8 mouse cellular contexts compared by ENCODE assay signal in the genomic region with DNA sequence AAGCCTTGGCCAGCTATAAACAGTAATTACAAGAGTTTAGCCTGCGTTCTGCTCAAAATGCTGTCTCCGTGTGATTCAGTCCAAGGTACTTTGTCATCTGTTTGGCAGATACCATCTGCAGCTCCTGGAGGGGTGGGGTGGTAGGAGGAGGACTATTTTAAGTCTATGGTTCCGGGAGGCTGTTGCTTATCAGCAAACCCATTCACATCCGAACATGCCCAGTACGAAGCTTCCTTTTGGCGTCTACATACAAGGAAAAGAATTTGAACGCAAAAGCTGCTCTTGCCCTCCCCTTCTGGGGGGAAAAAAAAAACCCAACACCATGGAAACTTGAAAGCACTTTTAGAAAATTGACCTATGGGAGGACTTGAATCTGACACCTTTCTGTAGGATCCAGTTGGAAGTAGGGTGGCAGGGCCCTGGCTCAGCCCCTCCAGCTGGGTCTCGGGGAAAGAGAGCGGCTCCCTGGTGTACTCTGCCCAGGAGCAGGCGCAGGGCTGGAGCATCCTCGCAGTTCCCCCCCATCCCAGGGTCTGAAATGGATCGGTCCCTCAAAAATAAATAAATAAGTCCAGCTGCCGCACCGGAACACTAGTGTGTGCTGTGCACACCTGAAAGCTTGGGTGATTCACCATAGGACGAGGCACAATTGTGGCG.
A peak's percentile ranks its signal among the peaks of the same experiment; 100 is the strongest.
DNase-seq lines count a peak whose midpoint lies in the region; ATAC-seq and TF ChIP-seq lines count a peak whose summit lies in the region.

No protein-coding gene starts in this region.

- H3K79me2 ChIP-seq in liver, adult 2 months (ENCODE audit: control insufficient read depth, insufficient read depth, low read length): peaks cover 11% of the 10 kb centered on the region; the same call in 1 of the 2 replicates

- ATAC-seq in erythroid progenitor cell, adult 5-6 weeks (replicated peaks; ENCODE audit: low FRiP score, poor library complexity, severe bottlenecking): peak; percentile 90
- peak; percentile 87 for ATAC-seq in heart, embryonic 13.5 days (ENCODE audit: extremely low read depth, insufficient number of reproducible peaks, low FRiP score, low TSS enrichment)
- peak; percentile 96 for ATAC-seq in kidney, postnatal 0 days (replicated peaks; ENCODE audit: low FRiP score, low read depth)

- 0% methylated on average over 16 of the region's 16 CpGs for WGBS in heart, embryonic 13.5 days
- 0% methylated on average over 16 of the region's 16 CpGs for WGBS in kidney, postnatal 0 days
- WGBS in liver, adult 2 months: 5% methylated on average over 16 of the region's 16 CpGs

- H3K4me1 ChIP-seq in heart, embryonic 13.5 days: peaks cover 44% of the 10 kb centered on the region
- H3K4me1 ChIP-seq in kidney, postnatal 0 days (replicated peaks; ENCODE audit: insufficient read depth, low read length): peaks cover 3% of the 10 kb centered on the region; the same call in 1 of the 2 replicates
- H3K4me1 ChIP-seq in liver, adult 2 months (ENCODE audit: control insufficient read depth, insufficient read depth, low read length): peaks cover 3% of the 10 kb centered on the region; the same call in 1 of the 2 replicates

- H3K9me3 ChIP-seq in heart, embryonic 13.5 days: no peaks in the 10 kb centered on the region; the same call in 1 of the 2 replicates
- no peaks in the 10 kb centered on the region for H3K9me3 ChIP-seq in kidney, postnatal 0 days (replicated peaks; ENCODE audit: low read length)

- no peaks in the 10 kb centered on the region for H3K27me3 ChIP-seq in heart, embryonic 13.5 days (replicated peaks)
- H3K27me3 ChIP-seq in kidney, postnatal 0 days (ENCODE audit: insufficient read depth, low read length): no peaks in the 10 kb centered on the region
- H3K27me3 ChIP-seq in liver, adult 2 months (ENCODE audit: control insufficient read depth, insufficient read depth, low read length): no peaks in the 10 kb centered on the region
- H3K27me3 ChIP-seq in splenic B cell, adult 2 months (ENCODE audit: control insufficient read depth, insufficient read depth, low read length, poor library complexity, severe bottlenecking): no peaks in the 10 kb centered on the region

- peak overlapping the region; percentile 69 for H3K4me2 ChIP-seq in heart, embryonic 13.5 days
- H3K4me2 ChIP-seq in kidney, postnatal 0 days (ENCODE audit: low read length): peak overlapping the region; percentile 92

- H3K9ac ChIP-seq in heart, embryonic 13.5 days: peak overlapping the region; percentile 85
- H3K9ac ChIP-seq in kidney, postnatal 0 days (ENCODE audit: low read depth, low read length): peak overlapping the region; percentile 70
- H3K9ac ChIP-seq in liver, adult 2 months (ENCODE audit: low read depth, low read length): peak overlapping the region; percentile 82

- peak overlapping the region; percentile 89 for H3K27ac ChIP-seq in heart, embryonic 13.5 days (replicated peaks)
- H3K27ac ChIP-seq in kidney, postnatal 0 days: peak overlapping the region; percentile 87
- H3K27ac ChIP-seq in liver, adult 2 months (replicated peaks; ENCODE audit: insufficient read depth, low read depth, low read length): peak overlapping the region; percentile 63

- DNase-seq in CD4-positive helper T cell, adult 2 months (ENCODE audit: low read depth, low spot score): peak; percentile 89
- peak; percentile 69 for DNase-seq in brain, embryonic 18.5 days (ENCODE audit: low read depth, low spot score)
- DNase-seq in kidney, postnatal 0 days (ENCODE audit: low spot score): peak; percentile 95
- DNase-seq in liver, adult 2 months (ENCODE audit: extremely low read depth, low read depth, low spot score): peak; percentile 90
- peak; percentile 88 for DNase-seq in naive thymus-derived CD4-positive, alpha-beta T cell, adult 2 months (ENCODE audit: low read depth)
- peak; percentile 86 for DNase-seq in splenic B cell, adult 2 months (ENCODE audit: low read depth, low spot score)

- TF ChIP-seq CTCF in kidney, postnatal 0 days (IDR thresholded peaks at IDR 0.05; ENCODE audit: low read depth): no peak
- TF ChIP-seq CTCF in liver, adult 2 months (IDR thresholded peaks at IDR 0.05; ENCODE audit: low read depth, low read length): no peak

- H3K36me3 ChIP-seq in heart, embryonic 13.5 days: peaks cover 6% of the 10 kb centered on the region
- H3K36me3 ChIP-seq in kidney, postnatal 0 days (ENCODE audit: insufficient read depth, low read length): no peaks in the 10 kb centered on the region
- H3K36me3 ChIP-seq in liver, adult 2 months (ENCODE audit: control insufficient read depth, insufficient read depth, low read length): no peaks in the 10 kb centered on the region
- H3K36me3 ChIP-seq in splenic B cell, adult 2 months (ENCODE audit: control insufficient read depth, insufficient read depth, low read length, poor library complexity, severe bottlenecking): no peaks in the 10 kb centered on the region

- no peak for TF ChIP-seq POLR2A in liver, adult 2 months (IDR thresholded peaks at IDR 0.05; ENCODE audit: extremely low read depth, insufficient read depth, low read length)

- H3K4me3 ChIP-seq in heart, embryonic 13.5 days: peak overlapping the region; percentile 60
- H3K4me3 ChIP-seq in kidney, postnatal 0 days (replicated peaks; ENCODE audit: low read depth, low read length): peak overlapping the region; percentile 59
- peak overlapping the region; percentile 64 for H3K4me3 ChIP-seq in liver, adult 2 months (ENCODE audit: insufficient read depth, low read depth, low read length)

Comparison
In these comparisons a context has a peak if more than half of its experiments do, and no peak if none do; other contexts are left out.
1. Peak in every context shown above with its lines: DNase-seq, ATAC-seq, H3K4me3 ChIP-seq and H3K27ac ChIP-seq.